Mouse (Mus musculus): ENCODE results near the gene Fcho1. TPM values are rescaled to one million over a fixed set of nuclear protein-coding genes. Genes with fewer than 3 reads are reported as not detected.

Gene Fcho1
- polyA plus RNA-seq, 1 experiment from 2014 or later, result 2.5 TPM

- WGBS, result under 1% methylated on average over 55 of the region's 64 CpGs
- TF ChIP-seq CTCF (IDR thresholded peaks at IDR 0.05; ENCODE audit: low read depth), result no peak
- peak; percentile 15; the same call in 1 of the 2 replicates for ATAC-seq
These were observed 54.6 kb downstream of the Fcho1 start for GRCm38 (mm10) chr8:71670621-71671548.

DNA sequence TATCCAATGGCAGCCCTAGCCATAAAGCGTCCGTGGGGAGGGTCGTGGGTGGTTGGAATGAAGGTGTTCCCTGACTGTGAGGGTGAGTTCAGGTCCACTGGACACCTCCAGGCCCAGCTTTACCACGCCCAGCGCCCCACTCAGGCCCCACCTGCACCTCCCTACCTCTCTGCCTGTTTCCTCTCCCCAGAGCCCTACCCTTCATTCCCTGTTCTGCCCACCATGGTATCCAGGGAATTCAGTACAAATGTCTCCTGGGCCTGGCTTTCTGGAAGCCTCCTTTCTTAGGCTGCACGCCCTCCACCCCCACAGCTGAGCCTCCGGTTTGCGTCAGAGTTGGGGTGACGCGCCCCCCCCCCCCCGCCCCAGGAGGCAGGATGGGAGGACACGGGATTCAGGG lies 55.3 kb downstream of the Fcho1 start:
- WGBS, result 11% methylated on average over 12 of the region's 12 CpGs
- TF ChIP-seq CTCF (IDR thresholded peaks at IDR 0.05; ENCODE audit: low read depth), result no peak
- Histone ChIP-seq H3K4me3 (ENCODE audit: low read depth, low read length) (peak overlapping the region; percentile 54), H3K9me3 (ENCODE audit: control insufficient read depth) (no peaks in the 10 kb centered on the region), H3K27me3 (replicated peaks; ENCODE audit: control insufficient read depth, insufficient read depth, low read length) (peaks cover 31% of the 10 kb centered on the region), H3K4me2 (replicated peaks; ENCODE audit: low read depth) (peak overlapping the region; percentile 97), H3K27ac (ENCODE audit: low read depth, low read length) (no peak overlapping the region), H3K36me3 (ENCODE audit: control insufficient read depth, insufficient read depth) (no peaks in the 10 kb centered on the region), H3K4me1 (replicated peaks; ENCODE audit: control insufficient read depth, insufficient read depth, low read length) (0 out of 2 replicates have a peak, but pooled peaks cover 6% of the 10 kb centered on the region), H3K9ac (ENCODE audit: low read depth, low read length) (no peak overlapping the region)
- ATAC-seq, result no peak

More at GRCm38 (mm10) chr8:71670621-71671548, 54.6 kb downstream of the Fcho1 start:
- Histone ChIP-seq H3K4me3 (ENCODE audit: low read depth, low read length) (peak overlapping the region; percentile 54), H3K4me2 (replicated peaks; ENCODE audit: low read depth) (peak overlapping the region; percentile 97), H3K36me3 (ENCODE audit: control insufficient read depth, insufficient read depth) (no peaks in the 10 kb centered on the region), H3K9me3 (ENCODE audit: control insufficient read depth) (no peaks in the 10 kb centered on the region), H3K4me1 (replicated peaks; ENCODE audit: control insufficient read depth, insufficient read depth, low read length) (0 out of 2 replicates have a peak, but pooled peaks cover 6% of the 10 kb centered on the region), H3K9ac (ENCODE audit: low read depth, low read length) (no peak overlapping the region), H3K27me3 (replicated peaks; ENCODE audit: control insufficient read depth, insufficient read depth, low read length) (peaks cover 31% of the 10 kb centered on the region), H3K27ac (ENCODE audit: low read depth, low read length) (no peak overlapping the region)

GRCm38 (mm10) chr8:71668220-71668975 lies 57.1 kb downstream of the Fcho1 start:
- WGBS, result 2% methylated on average over 21 of the region's 21 CpGs
- TF ChIP-seq CTCF (IDR thresholded peaks at IDR 0.05; ENCODE audit: low read depth), result no peak
- ATAC-seq, result no peak
- H3K36me3 ChIP-seq (ENCODE audit: control insufficient read depth, insufficient read depth), result no peaks in the 10 kb centered on the region
- 0 out of 2 replicates have a peak, but pooled peaks cover 6% of the 10 kb centered on the region for H3K4me1 ChIP-seq (replicated peaks; ENCODE audit: control insufficient read depth, insufficient read depth, low read length)
- H3K9ac ChIP-seq (ENCODE audit: low read depth, low read length), result no peak overlapping the region
- H3K4me3 ChIP-seq (ENCODE audit: low read depth, low read length), result no peak overlapping the region
- H3K9me3 ChIP-seq (ENCODE audit: control insufficient read depth), result no peaks in the 10 kb centered on the region
- H3K27me3 ChIP-seq (replicated peaks; ENCODE audit: control insufficient read depth, insufficient read depth, low read length), result peaks cover 31% of the 10 kb centered on the region
- H3K27ac ChIP-seq (ENCODE audit: low read depth, low read length), result no peak overlapping the region
- H3K4me2 ChIP-seq (replicated peaks; ENCODE audit: low read depth), result peak overlapping the region; percentile 37; the same call in 1 of the 2 replicates

DNA sequence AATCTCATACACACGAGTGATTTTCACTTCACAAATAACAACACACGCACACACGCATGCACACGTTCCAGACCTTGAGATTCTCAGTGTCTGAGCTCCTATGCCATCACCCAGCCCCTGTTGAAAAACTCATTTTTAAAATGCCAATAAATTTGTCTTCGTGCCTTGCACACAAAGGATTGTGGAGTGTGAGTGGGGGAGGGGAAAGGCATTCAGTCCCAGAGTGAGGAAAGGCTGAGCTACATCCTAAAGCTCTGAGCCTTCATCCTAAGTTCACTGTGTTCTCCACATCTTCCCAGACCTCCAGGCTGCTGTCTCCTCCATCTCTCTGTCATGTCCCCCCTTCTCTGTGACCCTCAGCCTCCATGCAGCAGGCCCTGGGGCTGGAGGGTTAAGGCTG lies 58.3 kb downstream of the Fcho1 start:
- no peaks in the 10 kb centered on the region for H3K36me3 ChIP-seq (ENCODE audit: control insufficient read depth, insufficient read depth)
- no peak overlapping the region for H3K4me2 ChIP-seq (replicated peaks; ENCODE audit: low read depth)
- H3K27ac ChIP-seq (ENCODE audit: low read depth, low read length), result no peak overlapping the region
- 0 out of 2 replicates have a peak, but pooled peaks cover 6% of the 10 kb centered on the region for H3K4me1 ChIP-seq (replicated peaks; ENCODE audit: control insufficient read depth, insufficient read depth, low read length)
- no peak for TF ChIP-seq CTCF (IDR thresholded peaks at IDR 0.05; ENCODE audit: low read depth)
- peaks cover 31% of the 10 kb centered on the region for H3K27me3 ChIP-seq (replicated peaks; ENCODE audit: control insufficient read depth, insufficient read depth, low read length)
- 56% methylated on average over 5 of the region's 5 CpGs for WGBS
- no peak for ATAC-seq
- no peak overlapping the region for H3K4me3 ChIP-seq (ENCODE audit: low read depth, low read length)
- no peaks in the 10 kb centered on the region for H3K9me3 ChIP-seq (ENCODE audit: control insufficient read depth)
- H3K9ac ChIP-seq (ENCODE audit: low read depth, low read length), result no peak overlapping the region

- peaks cover 31% of the 10 kb centered on the region for H3K27me3 ChIP-seq (replicated peaks; ENCODE audit: control insufficient read depth, insufficient read depth, low read length)
- no peaks in the 10 kb centered on the region for H3K9me3 ChIP-seq (ENCODE audit: control insufficient read depth)
- 46% methylated on average over 1 of the region's 1 CpGs for WGBS
- no peak overlapping the region for H3K27ac ChIP-seq (ENCODE audit: low read depth, low read length)
- H3K4me1 ChIP-seq (replicated peaks; ENCODE audit: control insufficient read depth, insufficient read depth, low read length), result 0 out of 2 replicates have a peak, but pooled peaks cover 6% of the 10 kb centered on the region
- no peak for ATAC-seq
- H3K9ac ChIP-seq (ENCODE audit: low read depth, low read length), result no peak overlapping the region
- H3K4me2 ChIP-seq (replicated peaks; ENCODE audit: low read depth), result no peak overlapping the region
- no peak for TF ChIP-seq CTCF (IDR thresholded peaks at IDR 0.05; ENCODE audit: low read depth)
- no peaks in the 10 kb centered on the region for H3K36me3 ChIP-seq (ENCODE audit: control insufficient read depth, insufficient read depth)
- no peak overlapping the region for H3K4me3 ChIP-seq (ENCODE audit: low read depth, low read length)
These were observed 58.7 kb downstream of the Fcho1 start for GRCm38 (mm10) chr8:71666855-71667254.

Measured in intestine, postnatal 0 days (tissue).